Mouse (Mus musculus) spleen, adult 2 months (tissue): ENCODE results near the gene Aff3. TPM values are rescaled to one million over a fixed set of nuclear protein-coding genes. Genes with fewer than 3 reads are reported as not detected.

Experiments
- DNase-seq, 2 experiments: peaks; one replicate each; pipeline versions ENCODE4 v3.0.0 to v3.0.0-alpha.2; 2012 to 2021; ENCODE audit warnings: low spot score in 2 of 2, low read depth in 1 of 2
- H3K27ac ChIP-seq: fragments of 200-500 bp; 2 replicates; pipeline ENCODE4 v1.5.1; 2012; ENCODE audit warnings: low read length, inconsistent platforms; ENCODE audit not compliant: insufficient read depth
- H3K27me3 ChIP-seq: fragments of 200-500 bp; 2 replicates; pipeline ENCODE4 v1.6.1; 2012; ENCODE audit warnings: mild to moderate bottlenecking, moderate library complexity, low read length, inconsistent platforms; ENCODE audit not compliant: control insufficient read depth, insufficient read depth
- H3K36me3 ChIP-seq: fragments of 200-500 bp; 2 replicates; pipeline ENCODE4 v1.6.1; 2012; ENCODE audit warnings: mild to moderate bottlenecking, low read length, inconsistent platforms; ENCODE audit not compliant: control insufficient read depth, insufficient read depth
- H3K4me1 ChIP-seq: fragments of 200-500 bp; 2 replicates; pipeline ENCODE4 v1.6.1; 2011; ENCODE audit warnings: inconsistent platforms; ENCODE audit not compliant: control insufficient read depth, insufficient read depth, insufficient read length
- H3K4me3 ChIP-seq: fragments of 200-500 bp; 2 replicates; pipeline ENCODE4 v1.5.1; 2011; ENCODE audit warnings: mild to moderate bottlenecking, inconsistent platforms; ENCODE audit not compliant: insufficient read depth, insufficient read length; ENCODE audit errors: extremely low read depth
- CTCF ChIP-seq: fragments of 200-500 bp; IDR thresholded peaks from 2 replicates; pipeline ENCODE4 v1.5.1; 2011; ENCODE audit warnings: mild to moderate bottlenecking, inconsistent platforms; ENCODE audit not compliant: insufficient read depth, insufficient read length, insufficient replicate concordance; ENCODE audit errors: extremely low read depth
- POLR2A ChIP-seq: fragments of 200-500 bp; IDR thresholded peaks from 2 replicates; pipeline ENCODE4 v1.6.1; 2011; ENCODE audit warnings: low read depth, low read length, inconsistent platforms
- WGBS: fragments of 180-500 bp; shearing (Covaris S2); methylation state at CpG from one replicate; pipeline ENCODE4 v1.1.7; 2018; 5-methylcytosine and 5-hydroxymethylcytosine counted together
- polyA plus RNA-seq: library from polyadenylated mRNA; depleted of rRNA; stranded (reverse); fragments of >200 nt; gene quantifications from 2 replicates; pipeline ENCODE4 v1.2.3, GENCODE M21; 2012

Aff3 gene
- polyA plus RNA-seq, 1 experiment = 20.2 TPM

- TF ChIP-seq POLR2A (no peak), CTCF (no peak)
- H3K27me3 ChIP-seq = no peaks in the 10 kb centered on the region
- no peak for DNase-seq
These were observed 357.5 kb downstream of the Aff3 start for GRCm38 (mm10) chr1:38307234-38307633.

GRCm38 (mm10) chr1:38306146-38306545 lies 358.6 kb downstream of the Aff3 start:
- TF ChIP-seq CTCF = no peak
- no peak for TF ChIP-seq POLR2A
- WGBS = 93% methylated on average over 7 of the region's 7 CpGs
- no peak for DNase-seq

More at GRCm38 (mm10) chr1:38307234-38307633, 357.5 kb downstream of the Aff3 start:
- WGBS = 93% methylated on average over 11 of the region's 11 CpGs
- H3K27ac ChIP-seq = no peak overlapping the region
- peaks cover 8% of the 10 kb centered on the region; the same call in 1 of the 2 replicates for H3K36me3 ChIP-seq
- no peaks in the 10 kb centered on the region for H3K4me1 ChIP-seq
- H3K4me3 ChIP-seq = no peak overlapping the region

GRCm38 (mm10) chr1:38304376-38304775 lies 360.4 kb downstream of the Aff3 start:
- DNase-seq = no peak
- Histone ChIP-seq H3K4me3 (no peak overlapping the region), H3K27me3 (no peaks in the 10 kb centered on the region), H3K36me3 (peaks cover 3% of the 10 kb centered on the region; the same call in 1 of the 2 replicates), H3K27ac (no peak overlapping the region), H3K4me1 (no peaks in the 10 kb centered on the region)
- TF ChIP-seq POLR2A (no peak), CTCF (no peak)
- 93% methylated on average over 11 of the region's 11 CpGs for WGBS

More at GRCm38 (mm10) chr1:38306146-38306545, 358.6 kb downstream of the Aff3 start:
- no peak overlapping the region for H3K27ac ChIP-seq
- no peaks in the 10 kb centered on the region for H3K4me1 ChIP-seq
- no peaks in the 10 kb centered on the region for H3K27me3 ChIP-seq
- no peak overlapping the region for H3K4me3 ChIP-seq
- peaks cover 5% of the 10 kb centered on the region; the same call in 1 of the 2 replicates for H3K36me3 ChIP-seq

- DNase-seq = no peak
- WGBS = 85% methylated on average over 3 of the region's 3 CpGs
These were observed 366.5 kb downstream of the Aff3 start for GRCm38 (mm10) chr1:38298291-38298690.

GRCm38 (mm10) chr1:38294906-38295305 lies 369.8 kb downstream of the Aff3 start:
- Histone ChIP-seq H3K36me3 (0 out of 2 replicates have a peak, but pooled peaks cover 2% of the 10 kb centered on the region), H3K4me1 (no peaks in the 10 kb centered on the region), H3K4me3 (no peak overlapping the region), H3K27me3 (no peaks in the 10 kb centered on the region), H3K27ac (no peak overlapping the region)
- DNase-seq = no peak
- 88% methylated on average over 6 of the region's 6 CpGs for WGBS
- TF ChIP-seq POLR2A (no peak), CTCF (no peak)

More at GRCm38 (mm10) chr1:38298291-38298690, 366.5 kb downstream of the Aff3 start:
- Histone ChIP-seq H3K27me3 (no peaks in the 10 kb centered on the region), H3K4me1 (no peaks in the 10 kb centered on the region), H3K4me3 (no peak overlapping the region), H3K27ac (no peak overlapping the region), H3K36me3 (0 out of 2 replicates have a peak, but pooled peaks cover 2% of the 10 kb centered on the region)
- TF ChIP-seq POLR2A (no peak), CTCF (no peak)

GRCm38 (mm10) chr1:38294336-38294695 lies 370.4 kb downstream of the Aff3 start:
- TF ChIP-seq CTCF (no peak), POLR2A (no peak)
- no peak overlapping the region for H3K4me3 ChIP-seq
- no peak overlapping the region for H3K27ac ChIP-seq
- no peaks in the 10 kb centered on the region for H3K27me3 ChIP-seq
- 0 out of 2 replicates have a peak, but pooled peaks cover 2% of the 10 kb centered on the region for H3K36me3 ChIP-seq
- 94% methylated on average over 9 of the region's 9 CpGs for whole genome bisulfite sequencing
- no peaks in the 10 kb centered on the region for H3K4me1 ChIP-seq
- no peak for DNase-seq

- Histone ChIP-seq H3K27ac (no peak overlapping the region), H3K4me3 (no peak overlapping the region), H3K36me3 (0 out of 2 replicates have a peak, but pooled peaks cover 2% of the 10 kb centered on the region), H3K27me3 (no peaks in the 10 kb centered on the region), H3K4me1 (no peaks in the 10 kb centered on the region)
- DNase-seq = no peak
- TF ChIP-seq CTCF = no peak
- no peak for TF ChIP-seq POLR2A
- WGBS = 94% methylated on average over 12 of the region's 12 CpGs
These were observed 371.0 kb downstream of the Aff3 start for GRCm38 (mm10) chr1:38293671-38294335.

- H3K27me3 ChIP-seq = no peaks in the 10 kb centered on the region
- no peak for TF ChIP-seq POLR2A
- no peak for TF ChIP-seq CTCF
These were observed 371.9 kb downstream of the Aff3 start for GRCm38 (mm10) chr1:38292851-38293250.

More at GRCm38 (mm10) chr1:38292851-38293250, 371.9 kb downstream of the Aff3 start:
- 89% methylated on average over 4 of the region's 4 CpGs for WGBS
- Histone ChIP-seq H3K36me3 (0 out of 2 replicates have a peak, but pooled peaks cover 2% of the 10 kb centered on the region), H3K27ac (no peak overlapping the region), H3K4me3 (no peak overlapping the region), H3K4me1 (no peaks in the 10 kb centered on the region)
- DNase-seq = no peak
